Mouse (Mus musculus) megakaryocyte, embryonic 14.5 days (primary cell): Measurements from ENCODE around the gene Ogn.

Experiments used
- FLI1 ChIP-seq: IDR thresholded peaks from 2 replicates; pipeline ENCODE4 v1.6.1; 2012; ENCODE audit warnings: low read length, inconsistent platforms, mixed read lengths
- GATA1 ChIP-seq: IDR thresholded peaks from 3 replicates; pipeline ENCODE4 v1.6.1; 2012; ENCODE audit warnings: mixed read lengths, low read length, inconsistent platforms, borderline replicate concordance

DNA sequence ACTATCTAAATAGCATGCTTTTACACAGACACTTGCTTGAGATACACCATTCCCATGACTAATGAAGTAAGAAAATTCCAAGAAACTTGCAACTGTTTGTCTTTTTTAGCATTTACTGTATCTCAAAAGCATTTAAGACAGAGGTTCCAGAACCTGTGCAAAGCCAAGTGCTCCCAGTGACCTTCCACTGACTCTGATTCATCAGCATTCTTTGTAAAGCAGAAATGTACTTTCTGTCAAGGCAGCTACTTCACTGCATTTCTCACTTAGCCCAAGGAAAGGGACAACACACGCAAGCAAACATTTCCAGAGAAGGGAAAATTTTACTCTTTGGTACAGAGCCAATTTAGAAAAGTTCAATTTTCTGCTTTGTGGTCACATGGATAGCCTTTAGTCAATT lies 15.4 kb downstream of the Ogn start:
- no peak for TF ChIP-seq GATA1
- no peak for TF ChIP-seq FLI1
